In the genomic region with DNA sequence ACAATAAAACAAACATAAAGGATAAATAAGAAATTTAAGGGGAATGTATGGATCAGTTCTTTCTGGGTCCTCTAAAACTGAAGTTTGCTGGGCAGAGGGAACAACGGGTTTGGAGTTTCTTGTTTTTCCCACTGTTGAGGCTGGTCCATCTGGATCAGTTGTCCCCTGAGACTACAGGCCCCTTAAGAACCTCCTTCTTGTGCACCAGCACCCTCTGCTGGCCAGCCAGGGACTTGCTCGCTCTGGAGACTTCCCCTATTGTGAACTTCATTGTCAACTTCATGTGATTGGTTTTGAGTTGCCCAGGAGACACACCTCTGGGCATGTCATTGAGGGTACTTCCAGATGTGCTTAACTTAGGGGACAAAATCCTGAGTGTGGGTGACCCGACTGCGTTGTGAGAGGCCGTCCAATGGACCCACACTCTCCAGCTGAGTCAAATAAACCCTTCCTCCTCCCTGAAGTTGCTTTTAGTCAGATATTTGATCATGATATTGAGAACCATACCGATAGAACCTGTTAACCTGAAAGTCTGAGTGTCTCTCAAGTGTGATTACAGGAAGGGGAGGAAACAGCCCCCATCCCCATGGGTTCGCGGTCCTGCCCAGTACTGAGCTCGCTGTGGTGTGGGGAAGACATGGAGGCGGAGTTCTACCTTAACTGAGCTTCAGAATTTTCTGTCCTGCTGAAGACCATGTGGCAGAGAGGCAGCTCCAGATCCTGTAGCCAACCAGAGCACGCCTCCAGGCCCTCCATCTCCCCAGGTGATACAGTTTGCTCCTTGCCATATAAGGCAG, we compare ENCODE assay signal across 8 mouse cellular contexts. TPM values are rescaled to one million over a fixed set of nuclear protein-coding genes. Genes with fewer than 3 reads are reported as not detected.
A peak's percentile ranks its signal among the peaks of the same experiment; 100 is the strongest.
DNase-seq lines count a peak whose midpoint lies in the region; ATAC-seq lines count a peak whose summit lies in the region.

No protein-coding gene starts in this region.

- ATAC-seq in monocyte, adult 5-6 weeks (replicated peaks; ENCODE audit: insufficient number of reproducible peaks, low FRiP score, low TSS enrichment, poor library complexity, severe bottlenecking), result peak; percentile 50; the same call in 1 of the 2 replicates

- H3K4me3 ChIP-seq in heart, embryonic 10.5 days, result no peak overlapping the region
- H3K4me3 ChIP-seq in limb, embryonic 10.5 days, result no peak overlapping the region

- H3K27me3 ChIP-seq in heart, embryonic 10.5 days (ENCODE audit: insufficient read depth, poor library complexity, severe bottlenecking), result no peaks in the 10 kb centered on the region
- H3K27me3 ChIP-seq in limb, embryonic 10.5 days (ENCODE audit: low read depth, poor library complexity, severe bottlenecking), result no peaks in the 10 kb centered on the region

- H3K36me3 ChIP-seq in heart, embryonic 10.5 days, result no peaks in the 10 kb centered on the region
- no peaks in the 10 kb centered on the region for H3K36me3 ChIP-seq in limb, embryonic 10.5 days

- no peaks in the 10 kb centered on the region for H3K9me3 ChIP-seq in heart, embryonic 10.5 days
- H3K9me3 ChIP-seq in limb, embryonic 10.5 days (replicated peaks), result no peaks in the 10 kb centered on the region

- WGBS in heart, embryonic 10.5 days, result 41% methylated on average over 11 of the region's 11 CpGs
- WGBS in limb, embryonic 10.5 days, result 49% methylated on average over 11 of the region's 11 CpGs

- no peaks in the 10 kb centered on the region for H3K4me1 ChIP-seq in heart, embryonic 10.5 days
- no peaks in the 10 kb centered on the region for H3K4me1 ChIP-seq in limb, embryonic 10.5 days

- no peak overlapping the region for H3K27ac ChIP-seq in heart, embryonic 10.5 days
- no peak overlapping the region for H3K27ac ChIP-seq in limb, embryonic 10.5 days

- DNase-seq in heart, adult 18-20 months, result peak; percentile 49 to 80
- no peak for DNase-seq in heart, embryonic 10.5 days (ENCODE audit: low spot score)
- DNase-seq in cerebellum, postnatal 25 days, result peak; percentile 79 to 87
- DNase-seq in gastrocnemius, adult 18-20 months (ENCODE audit: low spot score), result peak; percentile 66
- peak; percentile 77 for DNase-seq in kidney, adult 18-20 months
- peak; percentile 82 for DNase-seq in limb, embryonic 10.5 days (ENCODE audit: low spot score)
- DNase-seq in spleen, postnatal 14 days (ENCODE audit: low spot score in 2 of 2), result peak; percentile 40 to 65

RNA-seq across cellular contexts. Expression of a gene that starts 31.4 kb away (rescaled TPM):
- total RNA-seq in heart, adult 18-20 months (2021), result not detected
- polyA plus RNA-seq in heart, embryonic 10.5 days (2016; fragmentation: Nextera tagmentation; extraction: Ambion mirVana), result 0.46 and 0.59 TPM in 2 replicates
- total RNA-seq in gastrocnemius, adult 18-20 months (2021), result not detected
- 0.21 and 0.23 TPM in 2 replicates for polyA plus RNA-seq in limb, embryonic 10.5 days (2016; fragmentation: Nextera tagmentation; extraction: Ambion mirVana)
- 0.29 to 0.85 TPM in 2 of 3 replicates, not detected in the other for total RNA-seq in monocyte, adult 5-6 weeks (2017)
